Mouse (Mus musculus): ENCODE data around the gene Ralgds.
"Not testable (repeated sequence)": the region's sequence is repeated elsewhere in the genome, so short reads cannot be mapped to it uniquely, and the experiment has no call there.

The Ralgds gene

DNA sequence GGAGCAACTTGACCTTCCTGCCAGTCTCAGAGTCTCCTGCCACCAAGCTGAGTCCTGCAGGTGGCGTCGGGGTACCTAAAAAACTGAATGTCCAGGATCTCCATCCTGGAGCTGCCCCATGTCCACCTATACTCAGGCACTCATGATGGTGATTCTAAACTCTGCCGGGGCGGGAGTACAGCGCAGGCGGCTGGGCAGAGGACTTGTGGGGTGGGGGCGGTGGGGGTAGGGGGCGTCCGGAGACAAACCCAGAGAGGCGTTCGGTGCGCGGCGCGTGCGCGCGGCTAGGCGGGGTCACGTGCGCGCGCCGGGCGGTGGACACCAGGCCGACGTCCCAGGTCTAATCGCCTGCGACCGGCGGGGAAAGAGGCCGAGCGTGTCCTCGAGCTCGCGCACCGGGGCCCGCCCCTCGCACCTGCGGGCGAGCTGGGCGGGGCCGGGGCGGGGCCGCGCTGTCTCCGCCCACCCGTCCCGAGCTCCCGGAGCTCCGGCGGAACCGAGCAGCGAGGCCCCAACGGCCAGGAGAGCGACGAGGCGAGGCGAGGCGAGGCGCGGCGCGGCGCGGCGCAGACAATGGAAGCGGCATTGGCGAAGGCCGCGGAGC lies at the start of gene Ralgds:
TSS of gene Ralgds (plus strand) at position 328 of the 604 bp plus-strand sequence.
- DNase-seq: peak; percentile 78 to 91

- peak; percentile 79 to 87 for DNase-seq
Observed at GRCm38 (mm10) chr2:28463919-28464318, 49.0 kb upstream of the Ralgds start.

- DNase-seq: no peak
Observed at GRCm38 (mm10) chr2:28464919-28465318, 48.0 kb upstream of the Ralgds start.

GRCm38 (mm10) chr2:28465836-28466518 lies 46.9 kb upstream of the Ralgds start, which contains the start of gene 1700007K13Rik:
TSS of gene 1700007K13Rik (minus strand) at chr2:28466332.
- DNase-seq: peak; percentile 85 to 93

DNA sequence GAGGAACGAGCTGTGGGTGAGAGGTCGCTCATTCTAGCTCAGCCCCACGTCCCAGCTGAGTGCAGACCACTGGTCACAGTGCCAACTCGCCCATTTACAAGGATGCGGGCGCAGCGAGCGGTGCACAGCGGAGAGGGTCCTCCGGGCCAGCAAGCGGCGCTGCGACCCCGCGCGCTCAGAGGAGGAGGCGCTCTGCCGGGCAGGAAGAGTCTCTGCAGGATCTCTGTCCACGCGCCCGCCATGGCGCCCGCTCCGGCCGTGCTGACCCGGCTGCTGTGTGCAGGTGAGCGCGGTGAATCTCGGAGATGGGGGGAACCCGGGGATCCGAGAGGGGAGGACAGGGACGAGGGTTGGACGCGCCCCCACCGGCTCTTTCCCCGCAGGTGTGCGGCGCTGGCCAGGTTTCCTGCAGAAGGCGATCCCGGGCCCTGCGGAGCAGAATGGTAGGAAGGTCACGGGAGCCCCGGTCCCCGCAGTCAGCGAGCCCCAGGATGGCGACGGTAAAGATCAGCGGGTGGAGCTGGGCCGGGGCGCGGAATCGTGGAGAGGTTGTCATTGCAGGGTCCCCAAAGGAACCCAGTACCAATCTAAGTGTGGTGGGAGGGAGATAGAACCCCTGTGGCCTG lies 45.0 kb upstream of the Ralgds start, which contains the start of gene Mrps2:
TSS of gene Mrps2 (plus strand) at position 207 of the 626 bp plus-strand sequence.
- DNase-seq: peak; percentile 86 to 93

DNA sequence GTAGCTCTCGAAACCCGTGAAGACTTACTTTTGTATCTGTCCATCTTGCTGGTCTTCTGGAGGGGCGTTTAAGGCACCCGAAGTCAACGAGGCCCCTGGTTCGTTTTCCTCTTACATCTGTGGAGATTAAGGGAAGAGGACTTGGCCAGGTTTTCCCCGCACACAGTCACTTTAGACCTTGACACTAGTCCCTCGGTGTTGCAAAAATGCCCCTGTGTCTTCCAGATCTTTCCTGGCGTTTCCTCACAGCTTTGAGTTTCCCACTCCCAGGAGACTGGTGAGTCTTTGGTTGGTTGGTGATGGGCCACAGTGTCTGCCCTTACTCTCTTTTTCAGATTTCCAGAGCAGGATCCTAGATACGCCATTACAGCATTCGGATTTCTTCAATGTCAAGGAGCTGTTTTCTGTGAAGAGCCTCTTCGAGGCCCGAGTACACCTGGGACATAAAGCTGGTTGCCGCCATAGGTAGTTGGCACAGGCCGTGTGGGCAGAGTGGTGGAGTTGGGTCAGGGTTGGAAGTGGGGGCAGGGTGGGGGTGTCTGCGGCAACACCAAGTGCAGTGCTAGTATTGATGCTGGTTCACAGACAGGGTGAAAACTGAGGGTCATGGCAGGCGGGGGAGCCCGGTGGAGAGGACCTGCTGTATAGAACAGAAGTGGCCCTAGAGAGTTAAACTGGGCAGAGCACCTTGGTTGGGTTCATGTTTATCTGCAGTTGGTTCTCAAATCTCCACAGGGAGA lies 44.3 kb upstream of the Ralgds start:
- no peak for DNase-seq

DNA sequence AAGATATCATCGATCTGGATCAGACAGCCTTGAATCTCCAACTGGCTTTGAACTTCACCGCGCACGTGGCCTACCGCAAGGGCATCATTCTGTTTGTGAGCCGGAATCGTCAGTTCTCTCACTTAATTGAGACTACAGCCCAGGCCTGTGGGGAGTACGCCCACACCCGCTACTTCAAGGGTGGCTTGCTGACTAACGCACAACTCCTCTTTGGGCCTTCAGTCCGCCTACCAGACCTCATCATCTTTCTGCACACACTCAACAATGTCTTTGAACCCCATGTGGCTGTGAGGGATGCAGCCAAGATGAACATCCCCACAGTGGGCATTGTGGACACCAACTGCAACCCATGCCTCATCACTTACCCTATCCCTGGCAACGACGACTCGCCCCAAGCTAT lies 43.5 kb upstream of the Ralgds start:
- DNase-seq: no peak

- no peak for DNase-seq
Observed at GRCm38 (mm10) chr2:28470591-28470990, 42.3 kb upstream of the Ralgds start.

DNA sequence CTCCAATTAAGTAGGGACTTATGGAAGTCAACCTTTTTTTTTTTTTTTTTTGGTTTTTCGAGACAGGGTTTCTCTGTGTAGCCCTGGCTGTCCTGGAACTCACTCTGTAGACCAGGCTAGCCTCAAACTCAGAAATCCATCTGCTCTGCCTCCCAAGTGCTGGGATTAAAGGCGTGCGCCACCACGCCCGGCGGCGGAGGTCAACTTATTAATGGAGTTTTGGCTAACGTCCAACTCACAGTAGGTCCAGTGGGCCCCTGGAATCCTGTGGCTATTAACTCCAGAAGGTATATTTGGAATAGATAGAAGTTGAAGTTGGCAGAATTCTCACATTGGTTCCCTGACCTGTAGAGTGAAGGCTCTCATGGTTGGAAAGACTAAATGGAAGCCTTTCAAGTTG lies 40.9 kb upstream of the Ralgds start:
- not testable (repeated sequence) for DNase-seq

DNA sequence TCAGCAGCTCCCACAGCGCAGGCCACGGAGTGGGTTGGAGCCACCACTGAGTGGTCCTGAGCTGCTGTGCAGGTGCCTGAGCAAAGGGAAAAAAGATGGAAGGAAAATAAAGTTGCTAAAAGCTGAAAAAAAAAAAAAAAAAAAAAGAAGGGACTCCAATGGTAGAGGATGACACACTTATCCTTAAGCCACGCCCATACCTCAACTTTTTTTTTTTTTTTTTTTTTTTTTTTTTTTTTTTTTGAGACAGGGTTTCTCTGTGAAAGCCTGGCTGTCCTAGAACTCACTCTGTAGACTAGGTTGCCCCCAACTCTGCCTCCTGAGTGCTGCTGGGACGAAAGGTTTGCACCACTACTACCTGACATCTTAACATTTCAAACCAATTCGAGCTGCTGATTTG lies 34.9 kb upstream of the Ralgds start:
- DNase-seq: not testable (repeated sequence)

- DNase-seq: no peak
Observed at GRCm38 (mm10) chr2:28479208-28480204, 33.4 kb upstream of the Ralgds start.

DNA sequence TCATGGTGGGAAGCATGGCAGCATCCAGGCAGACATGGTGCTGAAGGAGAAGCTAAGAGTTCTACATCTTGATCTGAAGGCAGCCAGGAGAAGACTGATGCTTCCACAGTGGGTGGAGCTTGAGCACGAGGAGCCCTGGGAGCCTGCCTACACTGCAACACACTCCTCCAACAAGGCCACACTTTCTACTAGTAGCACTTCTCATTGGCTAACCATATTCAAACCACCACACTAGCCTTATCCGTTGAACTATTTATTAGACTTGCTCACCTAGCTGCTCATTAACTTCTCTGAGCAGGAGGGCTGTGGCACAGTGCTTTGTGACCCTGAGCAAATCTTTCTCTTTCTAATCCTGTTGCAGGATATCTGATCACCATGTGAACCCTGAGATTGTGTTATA lies 29.1 kb upstream of the Ralgds start:
- DNase-seq: peak; percentile 48 to 75

DNA sequence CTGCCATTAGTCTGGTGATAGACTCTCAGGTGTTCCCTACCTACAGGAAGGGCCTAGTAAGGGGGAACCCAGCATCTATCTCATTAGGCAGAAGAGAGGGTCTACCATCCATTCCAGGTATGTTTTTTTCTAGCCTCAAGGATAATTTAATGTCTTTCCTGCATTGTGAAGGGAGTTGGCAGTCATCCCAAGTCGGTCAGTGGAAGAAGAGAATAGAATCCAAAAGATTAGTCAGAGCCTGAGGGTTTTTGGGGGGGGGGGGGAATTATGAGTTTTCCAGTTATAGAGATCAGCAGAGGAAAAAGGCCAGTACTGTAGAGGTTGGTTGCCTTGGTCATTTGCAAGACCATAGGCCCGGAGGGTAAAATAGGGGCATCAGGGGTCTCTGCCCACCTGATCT lies 18.4 kb upstream of the Ralgds start:
- DNase-seq: no peak

- DNase-seq: peak in 1 of 2 experiments; percentile 60
Observed at GRCm38 (mm10) chr2:28495207-28495756, 17.6 kb upstream of the Ralgds start.

DNA sequence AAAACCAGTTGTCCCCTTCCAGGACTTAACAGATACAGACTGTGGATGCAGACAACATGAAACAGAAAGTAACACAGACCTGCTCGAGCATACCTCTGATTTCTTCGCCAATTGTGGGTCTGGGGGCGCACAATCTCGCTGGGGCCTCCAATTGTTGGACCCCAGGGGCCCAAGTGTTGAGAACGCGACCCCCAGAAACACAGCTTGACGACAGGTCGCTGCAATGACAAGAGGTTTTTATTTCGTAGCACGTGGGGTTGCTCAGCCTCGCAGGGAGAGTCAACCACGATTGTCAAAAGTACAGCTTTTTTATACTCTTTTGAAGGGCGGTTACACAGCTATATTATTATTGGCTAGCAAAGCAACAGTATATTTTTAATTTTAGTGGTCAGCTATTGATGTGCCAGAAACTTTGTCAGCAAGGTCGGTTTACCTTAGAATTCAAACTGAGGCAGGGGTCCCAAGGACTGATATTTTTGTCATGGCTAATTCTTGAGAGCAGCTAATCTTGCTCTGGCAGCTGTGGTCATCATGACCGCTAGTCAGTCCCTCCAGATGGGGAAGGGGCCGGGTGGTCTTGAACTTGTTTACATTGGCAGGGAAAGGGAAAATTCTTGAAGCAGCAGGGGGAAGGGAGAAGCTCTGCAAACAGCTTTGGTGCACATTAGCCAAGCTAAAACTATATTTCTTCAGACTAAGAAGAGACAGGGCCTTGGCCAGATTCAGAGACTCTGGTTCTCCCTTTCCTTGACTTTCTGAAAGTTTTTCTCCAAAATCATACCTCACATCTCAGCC lies 16.9 kb upstream of the Ralgds start:
- DNase-seq: no peak

DNA sequence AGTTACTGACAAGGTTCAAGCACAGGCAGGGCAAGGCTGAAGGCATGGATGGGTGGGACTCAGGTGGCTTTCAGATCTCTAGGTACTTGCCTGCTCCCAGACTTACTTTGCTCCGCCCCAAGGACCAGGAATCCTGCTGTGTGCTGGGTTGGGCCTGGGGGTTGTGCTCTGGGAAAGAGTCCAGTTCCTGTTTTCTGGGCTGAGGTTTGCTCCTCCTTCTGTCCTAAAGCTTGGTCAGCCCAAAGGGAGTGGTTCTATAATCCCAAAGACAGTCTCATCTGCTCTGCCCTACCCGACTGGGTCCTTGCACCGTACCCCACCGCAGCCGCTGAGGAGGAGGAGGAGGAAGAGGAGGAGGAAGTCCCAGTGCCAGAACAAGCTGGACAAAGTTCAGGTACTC lies 16.3 kb upstream of the Ralgds start, which contains the start of gene Gbgt1:
TSS of gene Gbgt1 (plus strand) at position 221 of the 400 bp plus-strand sequence.
- DNase-seq: no peak

DNA sequence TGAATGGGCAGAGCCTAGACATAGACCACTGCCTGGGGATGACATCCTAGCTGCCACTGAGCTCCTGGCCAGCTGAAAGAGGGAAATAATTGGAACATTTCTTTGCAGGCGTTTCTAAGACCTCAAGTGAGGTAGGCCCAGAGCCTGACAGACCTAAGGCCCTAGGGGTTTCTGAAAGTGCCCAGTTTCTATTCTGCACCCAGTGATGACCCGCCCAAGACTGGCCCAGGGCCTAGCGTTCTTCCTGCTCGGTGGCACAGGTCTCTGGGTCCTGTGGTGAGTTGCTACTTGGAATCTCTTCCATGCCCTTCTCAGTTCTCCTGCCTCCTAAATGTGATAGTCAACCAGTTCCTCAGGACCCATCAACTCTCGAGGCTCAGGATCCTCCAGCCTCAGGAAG lies 15.4 kb upstream of the Ralgds start:
- no peak for DNase-seq

- no peak for DNase-seq
Observed at GRCm38 (mm10) chr2:28498431-28498830, 14.5 kb upstream of the Ralgds start.

DNA sequence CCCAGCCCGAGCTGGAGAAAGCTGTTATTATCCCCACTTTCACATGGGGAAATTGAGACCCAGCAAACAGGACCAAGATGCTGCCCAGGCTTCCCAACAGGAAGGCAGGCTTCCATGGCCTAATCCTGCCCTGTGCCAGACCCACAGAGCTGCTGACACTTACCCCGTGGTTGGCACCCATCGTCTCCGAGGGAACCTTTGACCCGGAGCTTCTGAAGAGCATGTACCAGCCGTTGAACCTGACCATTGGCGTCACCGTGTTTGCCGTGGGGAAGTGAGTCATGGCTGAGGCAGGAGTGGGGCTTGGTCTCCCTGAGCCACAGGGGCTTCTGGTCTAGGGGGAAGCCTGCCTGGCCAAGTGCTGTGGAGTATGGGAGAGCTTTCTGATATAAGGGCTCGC lies 9.9 kb upstream of the Ralgds start:
- no peak for DNase-seq

- no peak for DNase-seq
Observed at GRCm38 (mm10) chr2:28504676-28505075, 8.2 kb upstream of the Ralgds start.

DNA sequence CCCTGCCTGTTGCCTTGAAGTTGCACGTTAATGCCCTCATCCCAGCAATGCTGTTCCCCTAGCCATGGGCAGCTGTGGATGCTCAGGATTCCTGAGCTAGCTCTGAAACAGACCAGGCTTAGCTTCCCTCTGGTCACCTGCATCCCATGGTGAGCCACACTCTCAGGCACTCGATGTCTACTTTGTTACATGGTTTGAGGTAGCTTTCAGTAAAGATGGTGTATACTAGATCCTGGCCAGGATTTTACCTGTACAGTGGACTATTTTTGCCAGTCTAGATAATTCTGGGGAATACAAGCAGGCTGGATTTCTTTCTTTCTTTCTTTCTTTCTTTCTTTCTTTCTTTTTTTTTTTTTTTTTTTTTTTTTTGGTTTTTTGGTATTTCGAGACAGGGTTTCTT lies 7.1 kb upstream of the Ralgds start, which contains the start of gene Gm10134:
TSS of gene Gm10134 (plus strand) at position 301 of the 400 bp plus-strand sequence.
- DNase-seq: no peak
